Mouse (Mus musculus): Measurements from ENCODE around the gene Ifna15. TPM values are rescaled to one million over a fixed set of nuclear protein-coding genes. Genes with fewer than 3 reads are reported as not detected.
A peak's percentile ranks its signal among the peaks of the same experiment; 100 is the strongest.
"Not testable (repeated sequence)": the region's sequence is repeated elsewhere in the genome, so short reads cannot be mapped to it uniquely, and the experiment has no call there.

Ifna15 gene
- total RNA-seq (2014; fragmentation: Nextera tagmentation) (not detected in 2 replicates), total RNA-seq (2017) (not detected in 2 replicates)

DNA sequence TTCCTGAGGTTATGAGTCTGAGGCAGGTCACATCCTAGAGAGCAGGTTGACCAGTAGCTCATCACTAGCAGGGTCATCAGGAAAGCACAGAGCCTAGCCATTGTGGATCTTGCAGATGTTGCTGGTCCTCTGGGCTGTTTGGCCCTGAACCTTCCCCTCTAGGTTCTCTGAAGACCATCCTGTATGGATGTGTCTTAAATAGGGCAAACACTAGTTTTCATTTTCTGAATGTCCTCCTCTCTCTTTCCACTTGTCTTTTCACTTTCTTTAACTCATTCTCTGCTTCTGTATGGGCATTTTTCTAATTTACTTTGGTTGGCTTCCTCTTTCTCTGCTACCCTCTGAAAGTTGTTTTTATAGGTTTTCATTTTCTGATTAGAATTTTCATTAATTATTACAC lies at the start of gene Ifna15:
TSS of gene Ifna15 (minus strand) at position 101 of the 400 bp plus-strand sequence.
- ATAC-seq (replicated peaks; ENCODE audit: poor library complexity, severe bottlenecking): not testable (repeated sequence)

DNA sequence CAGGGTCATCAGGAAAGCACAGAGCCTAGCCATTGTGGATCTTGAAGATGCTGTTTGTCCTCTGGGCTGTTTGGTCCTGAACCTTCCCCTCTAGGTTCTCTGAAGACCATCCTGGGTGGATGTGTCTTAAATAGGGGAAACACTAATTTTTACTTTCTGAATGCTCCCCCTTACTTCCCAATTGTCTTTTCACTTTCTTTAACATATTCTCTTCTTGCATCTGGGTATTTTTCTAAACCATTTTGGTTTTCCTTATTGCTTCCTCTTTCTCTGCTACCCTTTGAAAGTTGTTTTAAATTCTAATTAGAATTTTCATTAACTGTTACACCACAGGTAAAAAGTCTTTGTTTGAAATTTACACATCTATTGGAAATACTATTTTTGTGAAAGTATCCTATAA lies 45.2 kb upstream of the Ifna15 start, which contains the start of gene Ifna12:
TSS of gene Ifna12 (minus strand) at position 101 of the 400 bp plus-strand sequence.
- ATAC-seq (replicated peaks; ENCODE audit: poor library complexity, severe bottlenecking): no peak

DNA sequence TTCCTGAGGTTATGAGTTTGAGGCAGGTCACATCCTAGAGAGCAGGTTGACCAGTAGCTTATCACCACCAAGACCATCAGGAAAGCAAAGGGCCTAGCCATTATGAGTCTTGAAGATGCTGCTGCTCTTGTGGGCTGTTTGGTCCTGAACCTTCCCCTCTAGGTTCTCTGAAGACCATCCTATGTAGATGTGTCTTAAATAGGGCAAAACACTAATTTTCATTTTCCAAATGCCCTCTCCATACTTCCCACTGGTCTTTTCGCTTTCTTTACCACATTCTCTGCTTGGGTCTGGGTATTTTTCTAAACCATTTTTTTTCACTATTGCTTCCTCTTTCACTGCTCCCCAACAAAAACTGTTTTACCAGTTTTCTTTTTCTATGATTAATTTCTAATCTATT lies 34.2 kb upstream of the Ifna15 start, which contains the start of gene Ifna9:
TSS of gene Ifna9 (minus strand) at position 101 of the 400 bp plus-strand sequence.
- ATAC-seq (replicated peaks; ENCODE audit: poor library complexity, severe bottlenecking): no peak

DNA sequence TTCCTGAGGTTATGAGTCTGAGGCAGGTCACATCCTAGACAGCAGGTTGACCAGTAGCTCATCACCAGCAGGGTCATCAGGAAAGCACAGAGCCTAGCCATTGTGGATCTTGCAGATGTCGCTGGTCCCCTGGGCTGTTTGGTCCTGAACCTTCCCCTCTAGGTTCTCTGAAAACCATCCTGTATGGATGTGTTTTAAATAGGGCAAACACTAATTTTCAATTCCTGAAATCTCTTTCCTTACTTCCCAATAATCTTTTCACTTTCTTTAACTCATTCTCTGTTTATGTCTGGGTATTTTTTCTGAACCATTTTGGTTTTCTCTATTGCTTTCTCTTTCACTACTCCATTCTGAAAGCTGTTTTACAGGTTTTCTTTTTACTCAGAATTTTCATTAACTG lies 13.7 kb upstream of the Ifna15 start, which contains the start of gene Ifna14:
TSS of gene Ifna14 (minus strand) at position 101 of the 400 bp plus-strand sequence.
- 0 out of 2 replicates have a peak, but pooled peaks have one; percentile 17 for ATAC-seq (replicated peaks; ENCODE audit: poor library complexity, severe bottlenecking)

DNA sequence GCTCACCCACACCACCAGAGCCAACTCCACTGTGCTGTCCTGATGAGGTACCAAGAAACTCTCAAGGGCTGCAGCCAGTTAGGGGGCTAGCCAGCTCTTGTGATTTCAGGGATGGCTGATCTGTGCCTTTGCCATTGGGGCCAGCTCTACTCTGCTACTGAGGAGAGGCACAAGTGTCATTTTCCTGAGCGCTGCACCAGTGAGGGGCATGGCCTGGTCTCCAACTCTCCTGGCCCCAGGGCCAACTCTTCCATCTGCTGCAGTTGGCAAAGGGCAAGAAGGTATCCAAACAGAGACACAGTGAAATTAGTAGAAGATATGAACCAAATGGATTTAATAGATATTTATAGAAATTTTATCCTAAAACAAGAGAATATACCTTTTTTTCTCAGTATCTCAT lies 3.7 kb upstream of the Ifna15 start:
- ATAC-seq (replicated peaks; ENCODE audit: poor library complexity, severe bottlenecking): no peak

DNA sequence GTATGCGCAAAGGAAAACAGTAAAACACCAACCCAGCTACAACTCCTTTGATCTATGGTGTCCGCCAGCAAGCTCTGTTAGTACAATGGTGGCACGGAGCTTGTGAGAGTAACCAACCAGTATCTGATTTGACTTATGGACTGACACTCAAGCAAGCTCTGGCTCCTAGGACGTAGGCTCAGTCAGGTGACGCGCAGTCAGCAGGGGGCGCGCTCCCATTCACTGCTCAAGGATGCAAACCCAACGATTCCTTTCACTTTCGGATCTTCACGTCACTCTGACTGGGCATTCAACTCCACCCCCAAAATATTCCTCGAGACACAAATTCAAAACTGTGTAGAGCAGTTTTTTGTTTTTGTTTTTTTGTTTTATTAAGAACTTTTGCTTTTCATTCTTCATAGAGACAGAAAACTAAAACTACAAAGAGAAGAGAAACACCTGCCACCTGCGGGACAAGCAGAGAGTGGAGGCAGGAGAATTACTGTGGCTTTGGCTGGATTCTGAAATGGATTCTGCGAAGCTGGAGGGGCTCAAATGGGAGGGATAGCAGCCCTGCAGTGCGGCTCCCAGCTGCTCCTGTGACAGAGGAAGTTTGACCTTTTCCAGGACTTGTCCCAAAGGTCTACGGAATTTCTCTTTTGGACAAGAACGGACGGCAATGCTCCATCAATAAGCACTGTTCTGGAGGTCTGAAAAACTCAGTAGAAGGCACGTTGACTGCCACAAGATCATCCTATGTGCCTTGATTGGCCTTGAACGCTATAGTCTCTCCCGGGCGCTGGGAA lies 7.7 kb downstream of the Ifna15 start:
- peak; percentile 99 for ATAC-seq (replicated peaks; ENCODE audit: poor library complexity, severe bottlenecking)

DNA sequence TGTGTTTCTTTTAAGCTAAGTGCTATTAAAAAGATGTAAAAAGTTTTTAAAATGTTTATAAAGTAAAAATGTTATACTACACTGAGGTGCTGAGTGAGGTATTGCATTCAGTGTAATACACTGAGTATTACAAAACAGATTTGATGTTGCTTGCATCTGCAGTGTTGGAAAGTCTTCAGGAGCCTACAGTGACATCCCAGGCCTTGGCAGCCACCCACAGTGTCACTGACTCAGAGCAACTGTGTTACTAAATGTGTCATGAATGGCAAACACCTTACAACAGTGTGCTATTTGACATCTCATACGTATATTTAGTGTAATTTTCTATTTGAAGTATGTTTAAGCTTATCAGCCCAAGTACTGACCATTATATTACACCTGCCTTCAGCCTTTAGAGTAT lies 10.1 kb downstream of the Ifna15 start:
- ATAC-seq (replicated peaks; ENCODE audit: poor library complexity, severe bottlenecking): no peak

DNA sequence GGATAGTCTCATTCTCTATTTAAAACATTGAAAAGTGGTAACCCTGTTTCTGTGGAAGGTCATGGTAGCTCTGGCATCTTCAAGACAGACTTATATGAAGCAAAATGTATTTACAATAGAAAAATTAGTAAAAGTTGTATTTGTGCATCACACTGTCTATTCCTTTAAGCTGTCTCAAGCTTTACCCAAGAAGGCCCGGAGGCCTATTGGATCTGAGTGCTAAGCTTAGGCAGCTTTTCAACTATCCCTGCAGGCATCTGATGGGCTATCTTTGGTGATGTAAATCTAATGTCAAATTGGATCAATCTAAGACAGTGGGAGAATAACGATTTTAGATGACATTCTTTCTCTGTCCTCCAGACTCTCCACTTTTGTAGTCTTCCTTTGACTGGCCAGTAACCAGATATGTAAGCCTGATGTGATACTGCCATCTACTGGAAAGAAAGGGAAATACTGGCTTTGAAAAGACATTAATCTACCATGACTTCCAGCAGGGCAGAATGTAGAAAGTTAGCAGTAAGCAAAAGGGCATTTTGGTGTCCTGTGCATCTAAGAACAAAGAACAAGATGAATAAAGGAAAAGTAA lies 14.3 kb downstream of the Ifna15 start:
- ATAC-seq (replicated peaks; ENCODE audit: poor library complexity, severe bottlenecking): peak; percentile 99

DNA sequence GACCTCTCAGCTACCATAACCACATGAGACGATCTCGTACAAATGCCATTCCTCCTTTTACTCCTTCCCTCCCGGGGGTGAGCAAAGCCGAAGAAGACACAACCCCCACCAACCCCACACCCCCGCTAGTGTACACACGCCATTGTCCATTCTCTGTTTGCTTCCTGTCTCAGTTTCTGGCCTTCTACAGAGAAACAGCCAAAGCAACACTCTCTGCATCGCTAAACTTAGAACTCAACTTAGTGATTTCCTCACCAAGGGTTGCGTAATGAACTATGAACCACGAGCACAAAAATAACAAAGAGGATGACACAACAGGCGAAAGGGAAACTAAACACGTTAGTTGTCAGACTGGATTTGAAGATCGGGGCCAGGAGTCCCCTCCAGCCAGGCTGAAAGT lies 20.7 kb downstream of the Ifna15 start:
- peak; percentile 97 for ATAC-seq (replicated peaks; ENCODE audit: poor library complexity, severe bottlenecking)

DNA sequence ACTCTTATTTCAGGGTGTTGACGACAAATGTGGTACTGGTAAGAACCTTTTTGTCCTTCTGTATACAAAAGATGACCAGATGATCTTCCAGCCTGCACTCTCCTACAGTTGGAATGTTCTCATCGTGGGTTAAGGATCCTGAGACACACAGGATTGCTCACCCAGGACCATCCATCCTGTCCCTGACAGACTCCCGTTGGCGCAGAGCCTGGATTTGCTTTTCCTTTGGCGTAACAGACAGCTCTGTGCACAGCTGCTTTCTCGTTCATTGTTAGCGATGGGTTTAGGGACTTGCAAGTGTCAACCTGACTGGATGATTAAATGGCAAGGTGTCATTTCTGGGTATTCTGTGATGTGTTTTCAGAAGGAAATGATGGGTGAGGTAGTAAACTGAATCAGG lies 21.4 kb downstream of the Ifna15 start:
- ATAC-seq (replicated peaks; ENCODE audit: poor library complexity, severe bottlenecking): no peak

DNA sequence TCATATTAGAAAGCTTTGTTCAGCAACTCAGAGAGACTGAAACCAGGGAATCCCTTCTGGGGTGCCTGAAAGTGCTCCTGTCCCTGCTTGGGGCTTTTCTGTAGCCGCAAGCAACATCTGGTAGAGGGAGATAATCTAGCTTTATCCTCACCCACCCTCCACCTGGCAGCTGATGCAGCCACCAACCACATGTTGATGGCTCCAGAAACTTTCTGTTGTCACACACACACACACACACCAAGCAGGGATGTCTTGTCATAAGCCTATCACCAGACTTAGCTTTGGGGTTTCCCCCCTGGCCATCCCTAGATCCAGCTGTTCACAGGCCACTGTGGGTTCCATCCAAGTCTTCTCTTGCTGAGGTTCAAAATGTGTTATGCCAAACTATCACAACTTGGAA lies 22.3 kb downstream of the Ifna15 start:
- ATAC-seq (replicated peaks; ENCODE audit: poor library complexity, severe bottlenecking): no peak

DNA sequence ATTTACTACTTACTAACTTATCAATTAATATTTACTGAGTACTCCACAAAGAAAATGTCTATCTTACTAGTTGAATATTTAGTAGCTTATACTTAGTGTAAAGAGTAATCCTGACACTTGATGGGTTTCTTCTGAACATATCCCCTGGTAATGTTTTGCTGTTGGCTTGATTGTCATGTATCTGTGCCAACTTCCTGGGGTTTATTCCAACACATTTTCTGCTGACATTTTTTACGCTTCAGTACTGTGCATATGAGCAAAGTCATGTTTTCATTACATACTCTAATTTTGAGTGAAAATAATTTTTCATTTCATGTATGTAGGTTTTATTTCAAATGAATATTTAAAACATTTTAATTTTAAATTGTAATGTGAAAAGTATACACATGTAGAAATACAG lies 23.1 kb downstream of the Ifna15 start:
- no peak for ATAC-seq (replicated peaks; ENCODE audit: poor library complexity, severe bottlenecking)

DNA sequence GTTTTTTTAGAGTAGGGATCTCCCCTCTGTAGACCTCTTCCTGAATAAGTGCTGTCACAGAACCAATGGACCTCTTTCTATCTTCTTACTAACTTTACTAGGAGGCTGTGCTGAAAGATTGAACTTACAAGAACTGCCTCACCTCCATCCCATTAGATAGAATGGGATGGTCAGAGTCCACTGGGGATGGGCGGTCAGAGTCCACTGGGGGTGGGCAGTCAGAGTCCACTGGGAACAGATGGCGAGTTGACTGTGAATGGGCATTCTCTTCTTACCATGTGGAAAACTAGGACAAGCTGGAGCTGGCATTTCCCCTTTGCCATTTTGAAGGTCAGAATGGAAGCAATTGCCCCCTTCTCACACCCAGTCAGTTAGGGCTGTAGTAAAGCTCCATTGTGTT lies 24.5 kb downstream of the Ifna15 start:
- ATAC-seq (replicated peaks; ENCODE audit: poor library complexity, severe bottlenecking): no peak

DNA sequence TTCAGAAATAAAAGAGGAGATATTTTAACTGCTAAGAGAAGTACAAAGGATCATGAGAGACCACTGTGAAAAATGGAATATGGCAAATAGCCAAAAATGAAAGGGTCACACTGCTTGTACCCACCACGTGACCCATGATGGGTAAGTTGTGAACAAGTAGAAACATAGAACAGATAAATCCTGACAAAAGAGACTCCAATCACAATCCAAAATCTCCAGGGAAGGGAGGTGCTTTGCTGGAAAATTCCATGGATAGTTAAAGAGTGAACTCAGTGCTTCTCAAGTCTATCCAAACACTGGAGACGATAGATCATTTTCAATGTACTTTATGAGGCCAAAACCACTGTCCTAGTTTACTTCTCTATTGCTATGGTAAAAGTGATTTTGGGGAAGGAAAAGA lies 27.2 kb downstream of the Ifna15 start:
- ATAC-seq (replicated peaks; ENCODE audit: poor library complexity, severe bottlenecking): no peak

DNA sequence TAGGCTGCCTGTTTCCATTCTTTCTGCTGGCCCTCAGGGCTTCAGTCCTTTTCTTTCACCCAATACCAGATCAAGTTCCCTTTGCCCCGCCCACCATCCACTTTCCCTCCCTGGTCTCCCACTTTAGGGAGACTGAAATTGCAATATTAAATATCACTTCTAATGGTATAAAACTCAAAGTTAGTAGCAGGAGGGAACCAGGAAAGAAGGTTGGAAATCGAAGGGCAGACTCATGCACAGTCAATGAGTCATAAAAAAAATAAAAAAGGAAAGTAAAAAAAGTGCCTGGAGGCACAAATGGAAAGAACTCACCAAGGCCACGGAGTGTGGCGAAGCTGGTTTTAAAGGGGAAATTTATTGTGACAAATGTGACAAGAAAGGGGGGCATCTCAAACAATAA lies 27.8 kb downstream of the Ifna15 start:
- no peak for ATAC-seq (replicated peaks; ENCODE audit: poor library complexity, severe bottlenecking)

DNA sequence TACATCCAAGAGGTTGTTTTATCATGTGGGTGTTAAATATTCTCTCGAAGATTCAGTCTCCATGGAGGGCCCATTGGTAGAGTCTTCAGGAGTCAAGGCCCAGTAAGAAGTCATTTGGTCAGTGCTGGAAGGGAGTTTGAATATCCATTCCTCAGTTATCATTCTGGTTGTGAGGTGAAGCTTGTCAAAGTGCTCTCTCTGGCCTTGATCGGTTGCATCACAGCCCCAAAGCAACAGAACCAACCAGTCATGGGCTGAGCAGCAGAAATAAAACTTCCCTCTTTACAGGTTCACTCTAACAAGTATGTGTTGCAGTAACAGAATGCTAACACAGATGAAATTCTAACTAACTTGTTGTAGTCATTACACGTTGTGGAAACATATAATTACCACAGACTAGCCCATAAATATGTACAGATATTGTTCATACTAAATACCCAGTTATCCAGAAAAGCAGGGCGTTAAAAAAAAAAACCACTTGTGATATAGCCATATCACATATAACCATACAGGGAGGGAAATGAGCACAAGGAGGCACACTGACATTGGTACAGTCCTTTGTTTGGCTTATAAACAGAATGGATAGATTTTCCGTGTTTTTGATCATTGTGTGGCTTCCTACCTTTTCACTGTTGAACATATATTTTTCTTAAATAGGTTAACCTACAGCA lies 31.5 kb downstream of the Ifna15 start:
- peak; percentile 69 for ATAC-seq (replicated peaks; ENCODE audit: poor library complexity, severe bottlenecking)

DNA sequence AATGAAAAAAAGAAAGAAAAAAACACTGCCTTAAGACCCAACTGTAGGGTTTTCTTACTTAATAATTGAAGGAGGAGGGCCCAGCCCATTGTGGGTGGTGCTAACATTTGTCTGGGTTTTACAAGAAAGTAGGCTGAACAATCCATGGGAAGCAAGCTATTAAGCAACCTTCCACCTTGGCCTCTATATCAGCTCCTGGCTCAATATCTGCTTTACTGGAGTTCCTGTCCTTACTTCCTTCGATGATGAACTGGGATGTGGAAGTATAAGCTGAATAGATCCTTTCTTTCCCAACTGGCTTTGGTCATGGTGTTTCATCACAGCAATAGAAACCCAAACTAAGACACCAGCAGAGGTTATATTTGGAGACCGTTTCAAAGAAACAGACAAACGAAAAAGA lies 32.7 kb downstream of the Ifna15 start:
- peak; percentile 76 for ATAC-seq (replicated peaks; ENCODE audit: poor library complexity, severe bottlenecking)

DNA sequence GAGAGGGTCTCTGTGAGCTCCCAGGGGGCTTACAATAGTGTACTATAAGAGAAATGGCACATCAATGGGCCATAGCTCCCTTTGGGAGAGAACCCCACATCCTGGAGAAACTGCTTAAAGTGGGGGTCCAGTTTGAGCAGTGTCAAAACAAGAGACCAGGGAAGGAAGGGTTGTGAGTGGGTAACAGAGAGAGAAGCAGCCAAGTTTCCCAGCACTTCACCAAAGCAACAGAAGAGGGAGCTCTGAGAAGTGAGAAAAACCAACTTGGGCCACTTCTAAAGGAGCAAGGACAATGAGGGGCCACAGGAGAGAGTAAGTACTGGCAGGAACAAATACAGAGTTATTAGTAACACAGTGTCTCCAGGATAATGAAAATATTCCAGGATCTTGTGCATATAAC lies 34.8 kb downstream of the Ifna15 start:
- peak; percentile 34; the same call in 1 of the 2 replicates for ATAC-seq (replicated peaks; ENCODE audit: poor library complexity, severe bottlenecking)

DNA sequence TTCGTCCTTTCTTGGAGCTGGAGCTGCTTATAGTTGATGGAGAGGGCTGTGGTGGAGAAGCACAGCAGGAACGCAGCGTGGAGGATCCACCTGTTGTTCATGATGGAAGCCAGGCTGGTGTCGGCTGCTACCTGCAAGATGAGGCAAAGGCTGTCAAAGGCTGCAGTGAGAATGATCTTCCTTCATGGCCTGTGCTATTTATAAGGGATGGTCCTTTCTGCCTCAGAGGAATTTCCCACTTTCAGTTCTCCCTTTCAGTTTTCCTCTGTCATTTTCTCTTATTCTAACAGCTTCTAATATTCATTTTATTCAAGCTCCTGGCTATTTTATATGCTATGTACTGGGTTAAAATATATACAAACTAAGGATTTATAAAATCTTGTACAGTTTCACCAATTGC lies 35.4 kb downstream of the Ifna15 start, which contains the start of gene Ifnb1:
TSS of gene Ifnb1 (minus strand) at position 101 of the 400 bp plus-strand sequence.
- ATAC-seq (replicated peaks; ENCODE audit: poor library complexity, severe bottlenecking): 0 out of 2 replicates have a peak, but pooled peaks have one; percentile 33

DNA sequence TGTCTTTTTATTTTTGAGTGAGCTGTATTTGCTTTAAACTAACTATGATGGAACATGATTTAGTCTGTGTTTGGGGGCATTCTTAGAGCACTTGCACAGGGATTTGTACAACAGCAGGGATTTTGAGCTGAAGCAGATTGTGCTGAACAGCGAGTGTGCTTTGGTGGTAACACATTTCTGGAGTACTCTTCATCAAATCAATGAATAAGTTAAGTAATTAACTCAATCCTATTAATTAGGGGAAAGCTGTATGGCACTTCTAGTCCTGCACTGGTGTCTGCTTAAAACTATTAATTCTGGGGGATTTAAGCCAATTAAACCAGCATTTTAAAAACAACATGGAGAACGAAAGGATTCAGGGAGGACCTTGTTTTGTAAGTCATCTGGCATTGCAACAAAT lies 40.1 kb downstream of the Ifna15 start:
- ATAC-seq (replicated peaks; ENCODE audit: poor library complexity, severe bottlenecking): no peak

DNA sequence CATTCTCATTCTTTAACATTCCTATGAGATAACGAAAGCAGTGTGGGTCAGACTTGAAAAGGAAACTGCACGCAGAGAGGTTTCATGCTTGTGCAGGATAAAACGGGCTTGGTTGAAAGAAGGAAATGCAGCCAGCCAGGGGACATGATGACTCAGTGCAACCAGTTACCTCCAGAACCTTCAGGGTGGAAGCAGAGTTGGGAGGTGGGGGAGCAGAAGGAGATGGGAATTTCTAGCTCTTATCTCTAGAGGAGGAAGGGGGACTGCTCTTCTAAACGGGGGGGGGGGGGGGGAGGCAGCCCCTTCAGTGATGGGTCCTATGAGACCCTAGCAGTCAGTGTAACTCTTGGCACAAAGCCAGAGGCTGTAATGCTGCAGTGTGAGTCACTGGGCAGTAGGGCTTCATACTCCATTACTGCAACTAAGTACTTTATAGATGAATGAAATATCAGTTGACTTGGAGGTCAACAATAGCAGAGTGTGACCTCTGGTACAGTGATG lies 42.3 kb downstream of the Ifna15 start:
- peak; percentile 69 for ATAC-seq (replicated peaks; ENCODE audit: poor library complexity, severe bottlenecking)

Data from granulocyte monocyte progenitor cell, adult 5-6 weeks (primary cell).